Mouse (Mus musculus): ENCODE results near the gene Shprh. TPM values are rescaled to one million over a fixed set of nuclear protein-coding genes. Genes with fewer than 3 reads are reported as not detected.

Shprh gene
- 4.1 TPM for polyA plus RNA-seq (2014; fragmentation: Illumina TruSeq; extraction: RNeasy Lipid Tissue Mini Kit (QIAGEN cat#74804); ENCODE audit: insufficient read depth, low read depth, low replicate concordance)

GRCm38 (mm10) chr10:11148884-11149741 is at the start of gene Shprh:
Shprh (plus strand) TSS chr10:11149427.

Other genes starting within 250 kb of the Shprh start
- not detected for gene Grm1, start 67.1 kb upstream of the Shprh start, polyA plus RNA-seq (2014; fragmentation: Illumina TruSeq; extraction: RNeasy Lipid Tissue Mini Kit (QIAGEN cat#74804); ENCODE audit: insufficient read depth, low read depth, low replicate concordance)
- gene Fbxo30, start 131.9 kb downstream of the Shprh start, polyA plus RNA-seq (2014; fragmentation: Illumina TruSeq; extraction: RNeasy Lipid Tissue Mini Kit (QIAGEN cat#74804); ENCODE audit: insufficient read depth, low read depth, low replicate concordance): 9.2 TPM
- 4.5 TPM for gene Epm2a, start 194.0 kb downstream of the Shprh start, polyA plus RNA-seq (2014; fragmentation: Illumina TruSeq; extraction: RNeasy Lipid Tissue Mini Kit (QIAGEN cat#74804); ENCODE audit: insufficient read depth, low read depth, low replicate concordance)

All from lung, adult 10 weeks (tissue).